Mouse (Mus musculus) liver, embryonic 11.5 days (tissue): Measurements from ENCODE around the gene Rrp36. TPM values are rescaled to one million over a fixed set of nuclear protein-coding genes. Genes with fewer than 3 reads are reported as not detected.

Experiments used
- ATAC-seq: fragments of 200-750 bp; cut with Nextera tagmentation; replicated peaks from 2 replicates; pipeline ENCODE4 v1.8.0; 2017; ENCODE audit warnings: moderate number of reproducible peaks, mild to moderate bottlenecking, moderate TSS enrichment, moderate library complexity; ENCODE audit not compliant: low FRiP score
- DNase-seq: peaks from one replicate; pipeline ENCODE4 v3.0.0-alpha.2; 2017; ENCODE audit warnings: low spot score
- H3K27ac ChIP-seq: fragments of 300-500 bp; sonication (generic); 2 replicates; pipeline ENCODE4 v1.5.1; 2014; ENCODE audit warnings: mild to moderate bottlenecking, low read depth, low read length, control low read depth
- H3K27me3 ChIP-seq: fragments of 300-500 bp; sonication (generic); replicated peaks from 2 replicates; pipeline ENCODE4 v1.6.1; 2014; ENCODE audit warnings: low read length, mixed read lengths; ENCODE audit not compliant: control insufficient read depth, insufficient read depth
- H3K36me3 ChIP-seq: fragments of 300-500 bp; sonication (generic); 2 replicates; pipeline ENCODE4 v1.6.1; 2014; ENCODE audit warnings: mild to moderate bottlenecking, low read length, moderate library complexity, mixed read lengths; ENCODE audit not compliant: control insufficient read depth, insufficient read depth
- H3K4me1 ChIP-seq: fragments of 300-500 bp; sonication (generic); replicated peaks from 2 replicates; pipeline ENCODE4 v1.6.1; 2014; ENCODE audit warnings: low read length, mixed read lengths; ENCODE audit not compliant: control insufficient read depth, insufficient read depth
- H3K4me2 ChIP-seq: fragments of 300-500 bp; sonication (generic); 2 replicates; pipeline ENCODE4 v1.6.1; 2014; ENCODE audit warnings: mild to moderate bottlenecking, control low read depth, moderate library complexity
- H3K4me3 ChIP-seq: fragments of 300-500 bp; sonication (generic); 2 replicates; pipeline ENCODE4 v1.5.1; 2014; ENCODE audit warnings: low read depth, low read length, control low read depth
- H3K9ac ChIP-seq: fragments of 300-500 bp; sonication (generic); 2 replicates; pipeline ENCODE4 v1.6.1; 2014; ENCODE audit warnings: low read depth, low read length, control low read depth
- H3K9me3 ChIP-seq: fragments of 300-500 bp; sonication (generic); 2 replicates; pipeline ENCODE4 v1.6.1; 2016; ENCODE audit warnings: low read length, inconsistent platforms, mixed read lengths; ENCODE audit not compliant: control insufficient read depth
- WGBS: fragments of 180-500 bp; shearing (Covaris S2); extraction: QIAGEN DNeasy Blood & Tissue Kit; methylation state at CpG from one replicate; pipeline ENCODE4 v1.1.7; 2014; 5-methylcytosine and 5-hydroxymethylcytosine counted together
- polyA plus RNA-seq: library from polyadenylated mRNA; unstranded; fragments of >200 nt; fragmentation: Nextera tagmentation; extraction: Ambion mirVana; gene quantifications from 2 replicates; pipeline ENCODE4 v1.2.1, GENCODE M21; 2014

The Rrp36 gene
- polyA plus RNA-seq, 1 experiment from 2014 or later = 56.5 TPM

GRCm38 (mm10) chr17:46679843-46680759, 5.9 kb upstream of the Rrp36 start:
- peak; percentile 11 for ATAC-seq
- H3K4me2 ChIP-seq = peak overlapping the region; percentile 97
- no peaks in the 10 kb centered on the region for H3K9me3 ChIP-seq
- H3K27ac ChIP-seq = peak overlapping the region; percentile 79
- peak overlapping the region; percentile 63 for H3K9ac ChIP-seq
- WGBS = under 1% methylated on average over 34 of the region's 34 CpGs
- peak overlapping the region; percentile 70 for H3K4me3 ChIP-seq
- H3K36me3 ChIP-seq = peaks cover 36% of the 10 kb centered on the region
- DNase-seq = no peak
- no peaks in the 10 kb centered on the region for H3K27me3 ChIP-seq
- H3K4me1 ChIP-seq = peaks cover 23% of the 10 kb centered on the region

GRCm38 (mm10) chr17:46678911-46679310, 4.8 kb upstream of the Rrp36 start:
- no peaks in the 10 kb centered on the region for H3K27me3 ChIP-seq
- WGBS = 68% methylated on average over 9 of the region's 9 CpGs
- no peaks in the 10 kb centered on the region for H3K9me3 ChIP-seq
- peak overlapping the region; percentile 70 for H3K4me3 ChIP-seq
- DNase-seq = no peak
- ATAC-seq = no peak
- peaks cover 31% of the 10 kb centered on the region for H3K4me1 ChIP-seq
- 0 out of 2 replicates have a peak overlapping the region, but pooled peaks have one; percentile 79 for H3K27ac ChIP-seq
- H3K9ac ChIP-seq = peak overlapping the region; percentile 63
- peaks cover 26% of the 10 kb centered on the region for H3K36me3 ChIP-seq
- H3K4me2 ChIP-seq = peak overlapping the region; percentile 97

GRCm38 (mm10) chr17:46678416-46678815, 4.3 kb upstream of the Rrp36 start, which contains the start of gene Mea1:
Mea1 (plus strand) TSS chr17:46678793.
- 91% methylated on average over 8 of the region's 9 CpGs for WGBS
- H3K4me1 ChIP-seq = peaks cover 31% of the 10 kb centered on the region

GRCm38 (mm10) chr17:46674530-46675283, 555 bp upstream of the Rrp36 start:
- ATAC-seq (peak; percentile 30), DNase-seq (no peak)
- Histone ChIP-seq H3K27me3 (no peaks in the 10 kb centered on the region), H3K9me3 (no peaks in the 10 kb centered on the region), H3K27ac (peak overlapping the region; percentile 86), H3K9ac (peak overlapping the region; percentile 61), H3K4me3 (peak overlapping the region; percentile 88), H3K4me1 (peaks cover 32% of the 10 kb centered on the region), H3K4me2 (peak overlapping the region; percentile 83), H3K36me3 (peaks cover 29% of the 10 kb centered on the region)
- WGBS = 31% methylated on average over 15 of the region's 15 CpGs

More at GRCm38 (mm10) chr17:46678416-46678815, 4.3 kb upstream of the Rrp36 start, which contains the start of gene Mea1:
- no peak for DNase-seq
- no peaks in the 10 kb centered on the region for H3K9me3 ChIP-seq
- peaks cover 21% of the 10 kb centered on the region for H3K36me3 ChIP-seq
- H3K9ac ChIP-seq = peak within 1 kb of the TSS; percentile 63
- H3K27me3 ChIP-seq = no peaks in the 10 kb centered on the region
- no peak for ATAC-seq
- H3K4me2 ChIP-seq = peak within 1 kb of the TSS; percentile 97
- H3K27ac ChIP-seq = 0 out of 2 replicates have a peak within 1 kb of the TSS, but pooled peaks have one; percentile 79
- peak within 1 kb of the TSS; percentile 70 for H3K4me3 ChIP-seq

- peaks cover 31% of the 10 kb centered on the region for H3K36me3 ChIP-seq
- H3K4me2 ChIP-seq = no peak overlapping the region
- DNase-seq (no peak), ATAC-seq (no peak)
- H3K27ac ChIP-seq = no peak overlapping the region
- no peak overlapping the region for H3K4me3 ChIP-seq
- no peaks in the 10 kb centered on the region for H3K27me3 ChIP-seq
- peaks cover 15% of the 10 kb centered on the region for H3K4me1 ChIP-seq
- 94% methylated on average over 10 of the region's 10 CpGs for WGBS
- no peaks in the 10 kb centered on the region for H3K9me3 ChIP-seq
- no peak overlapping the region for H3K9ac ChIP-seq
Observed at GRCm38 (mm10) chr17:46669911-46670310, 4.2 kb downstream of the Rrp36 start.

GRCm38 (mm10) chr17:46667712-46668111, 6.4 kb downstream of the Rrp36 start:
- WGBS = 92% methylated on average over 16 of the region's 16 CpGs
- Histone ChIP-seq H3K9me3 (no peaks in the 10 kb centered on the region), H3K4me2 (no peak overlapping the region), H3K4me1 (0 out of 2 replicates have a peak, but pooled peaks cover 4% of the 10 kb centered on the region), H3K9ac (no peak overlapping the region), H3K27ac (no peak overlapping the region), H3K36me3 (peaks cover 44% of the 10 kb centered on the region), H3K4me3 (no peak overlapping the region), H3K27me3 (no peaks in the 10 kb centered on the region)
- DNase-seq (no peak), ATAC-seq (no peak)

- ATAC-seq = no peak
Observed at GRCm38 (mm10) chr17:46662730-46663129, 11.4 kb downstream of the Rrp36 start.

GRCm38 (mm10) chr17:46661981-46662380, 12.2 kb downstream of the Rrp36 start:
- no peak overlapping the region for H3K4me3 ChIP-seq
- H3K27ac ChIP-seq = no peak overlapping the region
- H3K36me3 ChIP-seq = peaks cover 59% of the 10 kb centered on the region
- ATAC-seq (no peak), DNase-seq (no peak)
- H3K27me3 ChIP-seq = no peaks in the 10 kb centered on the region
- WGBS = 92% methylated on average over 12 of the region's 12 CpGs
- no peaks in the 10 kb centered on the region for H3K9me3 ChIP-seq
- no peaks in the 10 kb centered on the region for H3K4me1 ChIP-seq
- no peak overlapping the region for H3K9ac ChIP-seq
- H3K4me2 ChIP-seq = no peak overlapping the region

More at GRCm38 (mm10) chr17:46662730-46663129, 11.4 kb downstream of the Rrp36 start:
- Histone ChIP-seq H3K4me1 (no peaks in the 10 kb centered on the region), H3K9me3 (no peaks in the 10 kb centered on the region), H3K9ac (no peak overlapping the region), H3K27me3 (no peaks in the 10 kb centered on the region), H3K27ac (no peak overlapping the region), H3K4me3 (no peak overlapping the region), H3K4me2 (no peak overlapping the region), H3K36me3 (peaks cover 60% of the 10 kb centered on the region)
- DNase-seq = no peak
- 91% methylated on average over 5 of the region's 5 CpGs for WGBS
